Mouse (Mus musculus): ENCODE data around the gene Fhad1. TPM values are rescaled to one million over a fixed set of nuclear protein-coding genes. Genes with fewer than 3 reads are reported as not detected.

Fhad1 gene
- polyA plus RNA-seq, 1 experiment = 2.1 TPM

DNA sequence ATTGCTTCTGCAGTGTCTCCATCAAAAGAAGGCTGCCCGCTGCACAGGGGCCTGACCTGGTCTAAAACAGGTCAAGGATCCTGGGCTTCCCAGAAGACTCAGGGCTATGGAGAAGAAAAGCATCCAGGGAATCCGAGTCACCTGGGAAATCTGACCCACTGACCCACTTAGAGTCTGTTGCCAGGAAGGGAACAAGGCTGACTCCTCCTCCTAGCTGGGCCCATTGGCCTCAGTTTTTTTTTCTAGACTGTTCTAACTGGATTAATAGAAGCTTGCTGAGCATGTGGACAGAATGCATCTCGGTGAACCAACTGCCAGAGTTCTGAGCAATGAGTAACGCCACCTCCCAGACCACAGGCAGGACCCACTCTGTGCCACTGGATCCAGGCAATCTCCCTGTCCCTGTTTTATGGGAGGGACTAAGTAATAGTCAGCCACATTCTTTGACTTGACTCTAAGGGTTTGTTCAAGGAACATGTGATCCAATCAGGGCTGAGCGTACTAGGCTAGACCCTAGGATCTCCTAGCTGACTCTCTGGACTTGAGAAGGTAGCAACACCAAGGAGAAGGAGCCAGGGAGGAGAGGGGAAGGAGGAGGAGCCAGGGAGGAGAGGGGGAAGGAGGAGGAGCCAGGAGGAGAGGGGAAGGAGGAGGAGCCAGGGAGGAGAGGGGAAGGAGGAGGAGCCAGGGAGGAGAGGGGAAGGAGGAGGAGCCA lies 21.4 kb downstream of the Fhad1 start:
- Histone ChIP-seq H3K27ac (ENCODE audit: insufficient read depth, low read length) (no peak overlapping the region), H3K9ac (ENCODE audit: low read depth, poor library complexity, severe bottlenecking) (no peak overlapping the region), H3K4me3 (ENCODE audit: low read depth, low read length) (no peak overlapping the region), H3K9me3 (replicated peaks; ENCODE audit: control insufficient read depth, insufficient read depth, low read length, poor library complexity, severe bottlenecking) (no peaks in the 10 kb centered on the region), H3K36me3 (ENCODE audit: control insufficient read depth, insufficient read depth, low read length, poor library complexity, severe bottlenecking) (no peaks in the 10 kb centered on the region), H3K4me1 (ENCODE audit: control insufficient read depth, insufficient read depth, low read length) (no peaks in the 10 kb centered on the region), H3K27me3 (ENCODE audit: control insufficient read depth, insufficient read depth, low read length, poor library complexity, severe bottlenecking) (no peaks in the 10 kb centered on the region)
- TF ChIP-seq EP300 (IDR thresholded peaks at IDR 0.05; ENCODE audit: insufficient read depth, low read depth, low read length) (no peak), POLR2A (IDR thresholded peaks at IDR 0.05; ENCODE audit: insufficient read depth, low read length) (no peak), CTCF (IDR thresholded peaks at IDR 0.05; ENCODE audit: low read depth, low read length) (no peak)

DNA sequence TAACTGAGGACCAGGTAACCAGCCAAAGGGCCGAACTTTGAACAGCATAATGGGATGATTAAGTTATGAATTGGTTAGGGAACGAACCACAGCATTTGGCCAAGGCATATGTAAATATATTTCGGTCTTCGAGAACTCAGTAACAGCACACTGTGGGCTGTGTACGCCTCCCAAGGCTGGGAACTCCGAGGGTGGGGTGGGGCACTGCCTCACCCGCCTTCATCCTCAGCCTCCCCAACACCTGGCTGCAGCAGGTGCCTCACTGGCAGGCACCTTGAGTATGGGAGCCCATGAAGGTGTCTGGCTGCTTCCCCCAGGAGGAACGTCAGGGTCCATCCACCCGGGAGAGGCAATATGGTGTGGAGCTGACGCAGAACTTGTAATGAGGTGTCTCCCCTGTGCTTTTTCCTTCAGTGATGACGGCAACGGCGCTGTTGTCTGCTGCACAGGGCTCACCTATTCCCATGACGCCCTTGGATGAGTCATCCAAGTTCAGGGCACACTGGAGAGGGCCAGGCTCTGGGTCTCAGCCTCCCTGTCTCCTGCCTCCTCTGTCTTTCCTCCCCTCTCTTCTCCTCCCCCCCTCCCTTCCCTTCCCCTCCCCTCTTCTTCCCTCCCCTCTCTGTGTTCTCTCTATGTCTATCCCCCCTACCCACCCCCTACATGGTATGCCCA lies 22.2 kb downstream of the Fhad1 start:
- no peak for TF ChIP-seq CTCF (IDR thresholded peaks at IDR 0.05; ENCODE audit: low read depth, low read length)
- TF ChIP-seq EP300 (IDR thresholded peaks at IDR 0.05; ENCODE audit: insufficient read depth, low read depth, low read length) = no peak
- TF ChIP-seq POLR2A (IDR thresholded peaks at IDR 0.05; ENCODE audit: insufficient read depth, low read length) = no peak
- Histone ChIP-seq H3K4me3 (ENCODE audit: low read depth, low read length) (no peak overlapping the region), H3K4me1 (ENCODE audit: control insufficient read depth, insufficient read depth, low read length) (no peaks in the 10 kb centered on the region), H3K27ac (ENCODE audit: insufficient read depth, low read length) (no peak overlapping the region), H3K9me3 (replicated peaks; ENCODE audit: control insufficient read depth, insufficient read depth, low read length, poor library complexity, severe bottlenecking) (no peaks in the 10 kb centered on the region), H3K36me3 (ENCODE audit: control insufficient read depth, insufficient read depth, low read length, poor library complexity, severe bottlenecking) (no peaks in the 10 kb centered on the region), H3K9ac (ENCODE audit: low read depth, poor library complexity, severe bottlenecking) (no peak overlapping the region), H3K27me3 (ENCODE audit: control insufficient read depth, insufficient read depth, low read length, poor library complexity, severe bottlenecking) (no peaks in the 10 kb centered on the region)

DNA sequence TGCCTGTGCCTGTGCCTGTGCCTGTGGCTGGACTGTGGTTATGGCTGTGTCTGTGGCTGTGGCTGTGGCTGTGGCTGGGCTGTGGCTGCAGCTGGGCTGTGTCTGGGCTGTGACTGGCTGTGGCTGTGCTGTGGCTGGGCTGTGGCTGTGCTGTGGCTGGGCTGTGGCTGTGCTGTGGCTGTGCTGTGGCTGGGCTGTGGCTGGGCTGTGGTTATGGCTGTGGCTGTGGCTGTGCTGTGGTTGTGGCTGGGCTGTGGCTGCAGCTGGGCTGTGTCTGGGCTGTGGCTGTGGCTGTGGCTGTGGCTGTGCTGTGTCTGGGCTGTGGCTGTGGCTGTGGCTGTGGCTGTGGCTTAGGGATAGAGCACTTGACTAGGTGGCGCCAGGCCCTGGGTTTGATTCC lies 26.7 kb downstream of the Fhad1 start:
- Histone ChIP-seq H3K27ac (ENCODE audit: insufficient read depth, low read length) (no peak overlapping the region), H3K36me3 (ENCODE audit: control insufficient read depth, insufficient read depth, low read length, poor library complexity, severe bottlenecking) (no peaks in the 10 kb centered on the region), H3K27me3 (ENCODE audit: control insufficient read depth, insufficient read depth, low read length, poor library complexity, severe bottlenecking) (no peaks in the 10 kb centered on the region), H3K4me1 (ENCODE audit: control insufficient read depth, insufficient read depth, low read length) (no peaks in the 10 kb centered on the region), H3K9ac (ENCODE audit: low read depth, poor library complexity, severe bottlenecking) (no peak overlapping the region), H3K4me3 (ENCODE audit: low read depth, low read length) (no peak overlapping the region), H3K9me3 (replicated peaks; ENCODE audit: control insufficient read depth, insufficient read depth, low read length, poor library complexity, severe bottlenecking) (no peaks in the 10 kb centered on the region)
- TF ChIP-seq CTCF (IDR thresholded peaks at IDR 0.05; ENCODE audit: low read depth, low read length) (no peak), EP300 (IDR thresholded peaks at IDR 0.05; ENCODE audit: insufficient read depth, low read depth, low read length) (no peak), POLR2A (IDR thresholded peaks at IDR 0.05; ENCODE audit: insufficient read depth, low read length) (no peak)

DNA sequence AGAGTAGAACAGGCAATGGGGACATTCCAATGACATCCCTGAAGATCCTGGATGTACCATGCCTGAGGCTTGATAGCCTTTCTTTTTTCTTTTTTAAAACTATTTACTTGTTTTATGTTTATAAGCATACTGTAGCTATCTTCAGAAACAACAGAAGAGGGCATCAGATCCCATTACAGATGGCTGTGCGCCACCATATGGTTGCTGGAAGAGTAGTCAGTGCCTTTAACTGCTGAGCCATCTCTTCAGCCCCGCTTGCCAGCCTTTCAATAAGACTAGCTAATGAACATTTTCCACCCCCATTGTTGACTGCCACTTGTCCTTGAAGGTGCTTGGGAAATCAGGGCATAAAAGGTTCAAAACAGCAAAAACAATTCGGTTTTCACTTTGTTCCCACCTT lies 31.2 kb downstream of the Fhad1 start:
- Histone ChIP-seq H3K27ac (ENCODE audit: insufficient read depth, low read length) (no peak overlapping the region), H3K36me3 (ENCODE audit: control insufficient read depth, insufficient read depth, low read length, poor library complexity, severe bottlenecking) (no peaks in the 10 kb centered on the region), H3K9ac (ENCODE audit: low read depth, poor library complexity, severe bottlenecking) (no peak overlapping the region), H3K27me3 (ENCODE audit: control insufficient read depth, insufficient read depth, low read length, poor library complexity, severe bottlenecking) (no peaks in the 10 kb centered on the region), H3K9me3 (replicated peaks; ENCODE audit: control insufficient read depth, insufficient read depth, low read length, poor library complexity, severe bottlenecking) (no peaks in the 10 kb centered on the region), H3K4me1 (ENCODE audit: control insufficient read depth, insufficient read depth, low read length) (no peaks in the 10 kb centered on the region), H3K4me3 (ENCODE audit: low read depth, low read length) (no peak overlapping the region)
- TF ChIP-seq CTCF (IDR thresholded peaks at IDR 0.05; ENCODE audit: low read depth, low read length) = peak; percentile 20
- TF ChIP-seq POLR2A (IDR thresholded peaks at IDR 0.05; ENCODE audit: insufficient read depth, low read length) = no peak

DNA sequence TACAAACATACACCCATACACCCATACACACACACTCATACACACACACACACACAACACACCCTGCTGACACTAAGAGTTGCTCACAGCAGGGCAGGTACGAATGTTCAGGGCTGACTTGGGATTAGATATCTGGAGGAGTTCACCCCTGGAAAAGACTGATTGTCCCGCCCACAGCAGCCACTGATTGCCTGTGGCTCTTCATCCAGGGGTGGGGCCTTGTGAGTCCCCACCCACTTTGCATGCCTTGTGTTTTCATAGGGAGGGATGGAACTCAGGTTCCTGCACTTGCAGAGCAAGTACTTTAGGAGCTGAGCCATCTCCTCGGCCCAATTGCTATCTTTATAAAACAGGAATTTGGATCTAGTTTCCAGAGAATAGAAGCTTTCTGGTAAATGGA lies 33.4 kb downstream of the Fhad1 start:
- no peak overlapping the region for H3K4me3 ChIP-seq (ENCODE audit: low read depth, low read length)
- no peaks in the 10 kb centered on the region for H3K27me3 ChIP-seq (ENCODE audit: control insufficient read depth, insufficient read depth, low read length, poor library complexity, severe bottlenecking)
- H3K4me1 ChIP-seq (ENCODE audit: control insufficient read depth, insufficient read depth, low read length) = no peaks in the 10 kb centered on the region
- H3K36me3 ChIP-seq (ENCODE audit: control insufficient read depth, insufficient read depth, low read length, poor library complexity, severe bottlenecking) = no peaks in the 10 kb centered on the region
- H3K27ac ChIP-seq (ENCODE audit: insufficient read depth, low read length) = no peak overlapping the region
- H3K9me3 ChIP-seq (replicated peaks; ENCODE audit: control insufficient read depth, insufficient read depth, low read length, poor library complexity, severe bottlenecking) = no peaks in the 10 kb centered on the region
- H3K9ac ChIP-seq (ENCODE audit: low read depth, poor library complexity, severe bottlenecking) = no peak overlapping the region
- TF ChIP-seq POLR2A (IDR thresholded peaks at IDR 0.05; ENCODE audit: insufficient read depth, low read length) (no peak), CTCF (IDR thresholded peaks at IDR 0.05; ENCODE audit: low read depth, low read length) (no peak), EP300 (IDR thresholded peaks at IDR 0.05; ENCODE audit: insufficient read depth, low read depth, low read length) (no peak)

DNA sequence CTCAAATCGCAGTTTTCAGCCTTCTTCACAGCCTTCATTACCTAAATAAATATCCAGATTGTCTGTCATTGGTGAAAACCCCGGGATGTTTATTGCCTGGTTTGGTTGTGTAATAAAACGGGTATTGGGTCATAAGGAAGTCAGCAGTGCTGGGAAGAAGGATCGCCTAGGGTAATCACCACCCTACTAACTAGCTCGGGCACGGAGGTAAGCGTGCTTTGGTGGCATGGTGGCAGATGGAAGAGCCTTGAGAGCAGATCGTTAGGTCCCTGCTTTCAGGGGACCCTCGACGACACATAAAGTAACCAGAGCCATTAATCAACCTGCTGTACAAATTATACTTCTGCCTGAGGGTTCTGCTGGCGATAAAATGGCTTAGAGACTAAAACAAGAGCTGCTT lies 36.3 kb downstream of the Fhad1 start:
- TF ChIP-seq EP300 (IDR thresholded peaks at IDR 0.05; ENCODE audit: insufficient read depth, low read depth, low read length) (no peak), POLR2A (IDR thresholded peaks at IDR 0.05; ENCODE audit: insufficient read depth, low read length) (no peak), CTCF (IDR thresholded peaks at IDR 0.05; ENCODE audit: low read depth, low read length) (no peak)
- H3K4me3 ChIP-seq (ENCODE audit: low read depth, low read length) = no peak overlapping the region
- H3K4me1 ChIP-seq (ENCODE audit: control insufficient read depth, insufficient read depth, low read length) = no peaks in the 10 kb centered on the region
- H3K27me3 ChIP-seq (ENCODE audit: control insufficient read depth, insufficient read depth, low read length, poor library complexity, severe bottlenecking) = no peaks in the 10 kb centered on the region
- H3K9me3 ChIP-seq (replicated peaks; ENCODE audit: control insufficient read depth, insufficient read depth, low read length, poor library complexity, severe bottlenecking) = no peaks in the 10 kb centered on the region
- H3K36me3 ChIP-seq (ENCODE audit: control insufficient read depth, insufficient read depth, low read length, poor library complexity, severe bottlenecking) = no peaks in the 10 kb centered on the region
- H3K9ac ChIP-seq (ENCODE audit: low read depth, poor library complexity, severe bottlenecking) = no peak overlapping the region
- no peak overlapping the region for H3K27ac ChIP-seq (ENCODE audit: insufficient read depth, low read length)

Measured in ES-Bruce4 (cell line).